Mouse (Mus musculus) forelimb bud, embryonic 11.5 days (tissue): Measurements from ENCODE around the gene Krt10.

Source experiments
- DNase-seq: peaks from one replicate; pipeline ENCODE4 v3.0.0-alpha.2; 2012; ENCODE audit warnings: low read depth, low spot score

Gene Krt10

GRCm38 (mm10) chr11:99389264-99389663 is at the start of gene Krt10:
Gene Krt10, minus strand, starts transcription at chr11:99389364.
- no peak for DNase-seq

GRCm38 (mm10) chr11:99437972-99438371 is 48.8 kb upstream of the Krt10 start, which contains the start of gene Krt20:
Gene Krt20, minus strand, starts transcription at chr11:99438150.
- no peak for DNase-seq

GRCm38 (mm10) chr11:99436625-99437024 is 47.5 kb upstream of the Krt10 start:
- no peak for DNase-seq

- DNase-seq = no peak
Measured at GRCm38 (mm10) chr11:99430670-99431069, 41.5 kb upstream of the Krt10 start.

- DNase-seq = no peak
Measured at GRCm38 (mm10) chr11:99422159-99422558, 33.0 kb upstream of the Krt10 start, which contains the start of gene Krt12. Gene Krt12, minus strand, starts transcription at chr11:99422259.

GRCm38 (mm10) chr11:99420586-99420985 is 31.4 kb upstream of the Krt10 start:
- no peak for DNase-seq

- DNase-seq = no peak
Measured at GRCm38 (mm10) chr11:99417819-99418218, 28.7 kb upstream of the Krt10 start.

- DNase-seq = no peak
Measured at GRCm38 (mm10) chr11:99416902-99417301, 27.7 kb upstream of the Krt10 start.

GRCm38 (mm10) chr11:99414463-99415147 is 25.4 kb upstream of the Krt10 start:
- DNase-seq = no peak

- peak; percentile 49 for DNase-seq
Measured at GRCm38 (mm10) chr11:99413247-99413646, 24.1 kb upstream of the Krt10 start.

GRCm38 (mm10) chr11:99406186-99406585 is 17.0 kb upstream of the Krt10 start:
- no peak for DNase-seq

- DNase-seq = no peak
Measured at GRCm38 (mm10) chr11:99399956-99400549, 10.9 kb upstream of the Krt10 start.

- no peak for DNase-seq
Measured at GRCm38 (mm10) chr11:99398832-99399231, 9.7 kb upstream of the Krt10 start.

GRCm38 (mm10) chr11:99398084-99398483 is 8.9 kb upstream of the Krt10 start:
- DNase-seq = no peak

- DNase-seq = no peak
Measured at GRCm38 (mm10) chr11:99396661-99397060, 7.5 kb upstream of the Krt10 start.

GRCm38 (mm10) chr11:99396034-99396433 is 6.9 kb upstream of the Krt10 start:
- no peak for DNase-seq

- DNase-seq = no peak
Measured at GRCm38 (mm10) chr11:99392492-99392891, 3.3 kb upstream of the Krt10 start.

GRCm38 (mm10) chr11:99391375-99391774 is 2.2 kb upstream of the Krt10 start:
- DNase-seq = no peak

- no peak for DNase-seq
Measured at GRCm38 (mm10) chr11:99390866-99391265, 1.7 kb upstream of the Krt10 start.

- DNase-seq = no peak
Measured at GRCm38 (mm10) chr11:99388661-99389060, 503 bp downstream of the Krt10 start.

GRCm38 (mm10) chr11:99385813-99386721 is 3.1 kb downstream of the Krt10 start:
- peak; percentile 78 for DNase-seq

GRCm38 (mm10) chr11:99379568-99379967 is 9.6 kb downstream of the Krt10 start:
- peak; percentile 66 for DNase-seq
